Mouse (Mus musculus): ENCODE measurements at regions not wholly inside any gene's neighbourhood (a gene's known extent, or its start where the extent isn't known, plus 50 kb on each side); places are given as distances from the start of the nearest gene placed in this dataset.

DNA sequence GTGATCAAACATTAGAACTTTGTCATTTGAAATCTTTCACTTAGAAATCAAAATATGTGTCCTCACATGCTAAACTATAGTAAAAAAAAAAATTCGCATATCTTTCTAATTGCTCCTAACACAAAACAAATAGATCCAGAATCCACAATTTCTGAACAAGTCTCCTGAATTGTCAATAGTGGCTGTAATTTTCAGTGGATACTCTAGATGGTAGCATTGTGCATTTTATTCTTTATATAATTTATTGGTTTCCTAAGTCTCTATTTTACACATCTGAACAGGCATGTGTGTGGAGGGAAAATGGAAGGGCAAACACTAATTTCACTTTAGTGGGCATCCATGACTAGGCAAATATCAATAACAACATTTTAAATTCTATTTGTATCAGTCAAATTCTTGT, 63.7 kb upstream of the Tnmd start:
- no peak for DNase-seq
- intact Hi-C loops (cut with DNase I): loop anchor here (5.0 to 10.0 kb wide), 3 partner anchors 72 to 228 kb away; partner anchors contain the start of gene Tspan6

- intact Hi-C loops (cut with DNase I): no loop called here
- DNase-seq: peak in 1 of 2 experiments; percentile 14
Observed at GRCm38 (mm10) chrX:133754026-133754425, 65.2 kb upstream of the Pcdh19 start.

GRCm38 (mm10) chrX:133752232-133752631, 63.4 kb upstream of the Pcdh19 start:
- no peak for DNase-seq
- intact Hi-C loops (cut with DNase I): no loop called here

DNA sequence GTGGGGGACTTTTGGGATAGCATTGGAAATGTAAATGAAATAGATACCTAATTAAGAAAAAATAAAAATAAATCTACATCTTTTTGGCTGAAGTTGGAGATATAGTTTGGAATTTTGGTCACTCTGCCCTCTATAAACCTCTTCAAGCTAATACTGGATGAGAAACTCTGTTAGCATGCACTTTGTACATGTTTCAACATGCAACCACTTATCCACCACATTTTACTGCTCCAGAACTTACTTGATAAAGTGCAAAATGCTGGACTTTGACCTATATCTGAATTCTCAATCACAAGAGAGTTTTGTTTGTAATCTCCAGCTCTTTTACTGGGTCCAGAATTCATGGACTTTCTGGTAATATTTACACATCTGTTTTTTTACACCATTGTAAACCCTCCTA, 54.7 kb upstream of the Pcdh19 start:
- intact Hi-C loops (cut with DNase I): no loop called here
- DNase-seq: no peak

DNA sequence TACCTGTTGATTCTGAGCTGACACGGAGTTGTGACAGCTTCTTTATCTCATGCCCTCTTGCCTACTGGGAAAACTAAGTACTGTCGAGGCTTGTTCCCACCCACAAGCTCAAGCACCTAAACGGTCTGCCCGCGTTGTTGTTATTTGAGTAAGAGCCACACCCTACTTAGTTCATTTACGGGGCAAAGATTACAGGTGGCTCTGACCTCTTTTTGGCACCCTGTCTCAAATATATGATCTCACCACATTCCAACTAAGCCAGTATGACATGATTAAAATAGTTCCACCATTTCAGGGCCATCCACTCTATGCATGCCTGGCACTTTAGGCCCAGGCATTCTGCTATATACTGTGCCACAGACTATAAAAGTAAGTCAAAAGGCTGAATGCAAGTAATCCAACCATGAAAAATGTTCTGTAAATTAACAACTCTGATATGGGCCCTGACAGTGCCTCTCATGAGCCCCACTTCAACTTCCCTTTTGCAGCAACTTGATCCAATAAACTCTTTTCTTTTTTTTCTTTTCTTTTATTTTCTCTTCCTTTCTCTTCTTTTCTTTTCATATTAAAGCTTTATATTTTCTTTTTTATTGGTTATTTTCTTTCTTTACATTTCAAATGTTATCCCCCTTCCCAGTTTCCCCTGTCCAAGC, 50.3 kb upstream of the Pcdh19 start:
- DNase-seq: no peak
- intact Hi-C loops (cut with DNase I): no loop called here
